Mouse (Mus musculus) telencephalon, adult 2 months (tissue): ENCODE measurements around the gene Smco2.
A peak's percentile ranks its signal among the peaks of the same experiment; 100 is the strongest.

Experiments
- DNase-seq: peaks from one replicate; pipeline ENCODE4 v3.0.0-alpha.2; 2011; ENCODE audit warnings: low read depth, low spot score

The Smco2 gene

DNA sequence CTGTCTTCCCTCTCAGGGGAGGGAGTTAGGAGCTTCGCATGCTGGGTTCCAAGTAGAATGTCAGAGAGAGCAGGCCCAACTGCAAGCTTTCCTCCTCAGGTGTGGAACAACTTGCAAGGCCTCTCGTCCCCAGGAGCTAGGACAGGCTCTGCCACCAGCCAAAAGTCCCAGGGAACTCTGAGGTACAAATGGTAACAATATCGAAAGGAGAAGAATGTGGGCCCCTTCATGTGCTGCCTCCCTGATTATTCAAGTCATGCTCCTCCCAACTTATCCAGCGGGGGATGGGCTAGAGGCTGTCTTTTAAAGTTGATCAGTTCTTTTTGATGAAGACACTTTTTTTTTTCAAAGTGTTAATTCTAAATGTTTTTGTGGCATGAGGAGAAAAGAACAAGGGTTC, at the start of gene Smco2:
Smco2 (plus strand) TSS at position 55 of the 400 bp plus-strand sequence.
- DNase-seq, result no peak

DNA sequence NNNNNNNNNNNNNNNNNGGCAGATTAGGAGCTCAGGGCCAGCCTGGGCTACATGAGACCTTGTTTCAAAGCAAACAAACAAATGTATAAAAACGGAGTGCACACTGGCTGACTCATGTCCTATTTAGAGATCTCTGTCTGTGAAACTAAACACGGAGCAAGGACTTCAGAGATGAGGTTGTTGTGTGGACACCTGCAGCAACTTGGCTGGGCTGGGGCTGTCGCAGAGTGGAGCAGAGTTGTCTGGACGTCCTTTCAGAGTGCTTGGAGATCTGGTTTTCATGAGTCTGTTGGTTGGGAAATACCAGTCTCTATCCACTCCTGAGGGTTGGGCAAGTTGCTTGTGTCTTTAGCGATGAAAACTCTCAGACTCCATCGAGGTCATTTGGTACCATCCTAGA, 39.9 kb upstream of the Smco2 start:
- DNase-seq, result no peak

DNA sequence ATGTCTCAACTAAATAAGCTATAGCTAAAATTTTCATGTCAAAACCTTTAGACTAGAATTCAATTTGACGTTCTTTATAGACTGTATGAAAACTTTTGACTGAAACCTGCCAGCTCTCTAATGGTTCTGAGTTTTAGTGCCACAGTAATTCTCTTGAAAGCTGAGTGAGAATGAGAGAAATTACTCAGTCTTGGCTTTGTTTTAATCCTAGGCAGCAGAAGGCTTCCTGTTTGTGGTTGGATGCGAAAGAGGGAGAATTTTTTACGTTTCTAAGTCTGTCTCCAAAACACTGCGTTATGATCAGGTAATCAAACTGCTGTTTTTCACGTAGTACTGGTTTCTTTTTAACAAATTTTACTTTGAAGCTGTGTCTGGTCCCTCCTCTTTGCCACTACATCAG, 36.9 kb upstream of the Smco2 start:
- DNase-seq, result no peak

DNA sequence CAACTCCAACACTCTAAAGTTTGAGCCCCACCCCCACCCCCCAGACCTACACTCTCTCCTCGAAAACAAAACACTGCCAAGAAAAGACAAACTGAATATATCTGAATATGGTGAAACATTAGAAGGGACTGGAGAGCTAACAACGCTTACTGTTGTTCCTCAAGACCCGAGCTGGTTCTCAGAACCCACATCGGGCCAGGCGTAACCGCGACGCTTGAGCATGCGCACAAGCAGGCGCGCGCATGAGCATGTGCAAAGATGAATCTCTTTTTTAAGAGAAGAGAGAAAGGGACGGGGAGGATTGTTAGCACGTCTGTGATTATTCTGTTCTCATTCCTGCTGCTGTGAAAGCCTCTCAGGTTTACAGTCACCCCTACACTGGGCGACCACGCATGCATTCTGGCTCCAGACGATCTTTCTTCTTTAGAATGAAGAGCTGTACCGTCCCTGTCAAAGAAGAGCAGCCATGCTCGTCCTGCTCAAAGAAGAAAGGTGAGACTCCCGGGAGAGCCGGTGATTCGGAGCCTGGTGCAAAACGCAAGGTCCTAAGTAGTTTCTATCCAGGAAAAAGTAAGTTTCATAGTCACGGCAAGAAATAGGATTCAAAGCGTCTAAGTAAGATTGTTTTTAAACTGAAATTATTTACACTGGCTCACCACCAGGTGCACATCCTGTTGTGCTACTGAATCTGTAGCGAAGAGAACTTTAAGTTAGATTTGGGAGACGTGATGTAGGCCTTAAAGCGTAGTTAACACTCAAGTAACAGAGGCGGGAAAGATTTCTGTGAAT, 29.5 kb upstream of the Smco2 start:
- no peak for DNase-seq

DNA sequence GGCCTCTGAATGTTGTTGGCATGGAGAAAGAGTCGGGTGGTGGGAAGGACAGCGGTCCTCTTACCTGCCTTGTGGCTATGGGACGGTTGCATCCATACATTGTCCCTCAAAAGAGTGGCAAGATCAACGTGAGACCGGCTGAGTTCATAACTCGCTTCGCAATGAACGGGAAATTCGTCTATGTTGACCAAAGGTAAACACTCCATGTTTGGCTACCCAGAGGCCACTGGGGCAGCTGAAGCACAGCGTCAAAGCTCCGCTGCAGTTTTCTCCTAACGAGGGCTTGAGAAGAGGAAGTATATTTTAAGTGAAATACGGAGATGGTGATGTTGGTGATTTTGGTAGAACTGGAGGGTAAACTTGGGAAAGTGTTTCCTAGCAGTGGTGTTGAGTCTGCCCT, 27.9 kb upstream of the Smco2 start:
- DNase-seq, result no peak

DNA sequence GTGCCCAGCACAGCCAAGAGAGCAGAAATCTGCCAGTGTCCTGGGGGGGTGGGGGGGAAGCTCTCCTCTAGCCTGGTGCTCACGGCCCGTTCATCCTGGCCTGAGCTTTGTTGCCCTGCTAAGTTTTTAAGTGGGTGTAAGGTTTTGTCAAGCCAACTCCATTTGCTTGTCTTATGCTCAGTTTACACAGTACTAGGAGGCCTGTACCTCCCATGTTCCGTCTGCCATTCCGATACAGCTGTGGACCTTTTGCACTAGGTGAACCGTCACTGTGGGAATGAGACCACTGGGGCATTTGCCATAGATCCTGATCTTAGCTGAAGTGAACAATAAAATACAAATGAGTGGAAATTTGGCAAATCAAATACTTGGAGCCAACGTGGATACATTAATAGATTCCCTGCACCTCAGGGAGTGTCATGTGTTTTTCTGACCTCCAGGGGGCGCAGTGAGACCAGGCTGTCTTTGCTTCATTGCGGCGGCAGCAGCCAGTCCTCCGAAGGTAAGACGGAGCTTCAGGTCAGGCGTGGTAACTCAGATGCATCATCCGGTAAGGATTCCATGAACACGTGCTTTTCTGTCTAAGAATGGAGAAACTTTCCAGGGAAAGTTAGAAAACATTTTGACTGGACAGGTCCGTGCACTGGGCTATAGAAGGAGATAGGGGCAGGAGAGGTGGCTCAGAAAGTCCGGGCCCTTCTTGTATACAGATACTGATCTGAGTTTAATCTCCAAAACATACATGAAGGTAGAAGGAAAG, 25.0 kb upstream of the Smco2 start:
- no peak for DNase-seq

DNA sequence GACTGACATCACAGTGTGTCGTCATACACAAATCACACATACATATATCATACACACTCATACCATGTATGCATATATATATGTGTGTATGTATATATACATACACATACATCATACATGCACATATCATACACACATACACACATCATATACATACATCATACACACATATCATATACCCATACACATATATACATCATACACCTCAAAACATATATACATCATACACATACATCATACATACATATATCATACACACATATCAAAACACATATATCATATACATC, 24.5 kb upstream of the Smco2 start:
- DNase-seq, result no peak

DNA sequence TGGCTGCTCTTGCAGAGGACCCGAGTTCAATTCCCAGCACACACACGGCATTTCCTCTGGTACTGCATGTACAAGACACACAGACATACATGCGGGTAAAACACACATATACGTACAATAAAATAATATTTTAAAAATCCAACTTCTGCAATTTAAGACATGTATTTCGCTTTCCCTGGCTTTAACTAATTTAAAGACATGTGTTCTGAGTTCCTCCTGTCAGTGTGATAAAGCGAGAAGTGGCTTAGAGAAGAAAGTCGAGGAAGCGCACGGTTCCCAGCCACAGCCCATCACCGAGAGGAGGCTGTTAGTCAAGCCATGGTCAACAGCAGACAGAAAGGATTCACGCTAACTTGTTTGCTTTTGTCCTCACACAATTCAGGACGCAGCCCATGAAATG, 18.6 kb upstream of the Smco2 start:
- DNase-seq, result no peak

DNA sequence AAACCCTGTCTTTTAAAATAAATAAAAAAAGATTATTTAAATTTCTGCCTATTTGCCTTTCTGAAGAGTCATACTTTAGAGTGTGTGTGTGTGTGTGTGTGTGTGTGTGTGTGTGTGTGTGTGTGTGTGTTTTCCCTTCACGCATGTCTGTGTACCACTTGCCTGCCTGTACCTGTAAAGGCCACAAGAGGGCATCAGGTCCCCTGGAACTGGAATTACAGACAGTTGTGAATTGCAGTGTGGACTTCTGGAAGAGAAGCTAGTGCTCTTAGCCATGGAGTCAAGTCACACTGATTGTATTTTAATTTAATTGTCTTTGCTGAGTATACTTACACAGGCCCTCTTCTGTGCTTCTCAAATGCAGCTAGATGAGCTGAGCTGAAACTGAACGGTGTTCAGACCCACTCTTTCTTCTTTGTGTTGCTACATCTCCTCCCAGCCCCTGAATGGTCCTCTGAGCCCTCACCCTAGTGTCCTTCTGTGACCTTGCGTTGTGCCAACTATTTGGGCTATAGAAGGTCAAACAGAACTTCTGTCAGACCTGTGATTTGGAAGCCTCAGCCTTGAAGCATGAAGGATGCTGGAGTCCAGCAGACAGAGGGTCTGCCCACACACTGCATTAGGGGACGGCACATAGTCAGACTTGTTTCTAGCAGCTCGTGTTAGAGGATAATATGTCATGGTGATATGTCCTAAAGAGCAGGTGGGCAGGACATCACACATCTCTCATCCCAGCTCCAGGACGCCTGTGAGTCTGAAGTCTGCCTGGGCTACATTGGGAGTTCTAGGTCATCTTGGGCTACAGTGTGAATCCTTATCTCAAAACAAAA, 16.2 kb upstream of the Smco2 start:
- peak; percentile 60 for DNase-seq

DNA sequence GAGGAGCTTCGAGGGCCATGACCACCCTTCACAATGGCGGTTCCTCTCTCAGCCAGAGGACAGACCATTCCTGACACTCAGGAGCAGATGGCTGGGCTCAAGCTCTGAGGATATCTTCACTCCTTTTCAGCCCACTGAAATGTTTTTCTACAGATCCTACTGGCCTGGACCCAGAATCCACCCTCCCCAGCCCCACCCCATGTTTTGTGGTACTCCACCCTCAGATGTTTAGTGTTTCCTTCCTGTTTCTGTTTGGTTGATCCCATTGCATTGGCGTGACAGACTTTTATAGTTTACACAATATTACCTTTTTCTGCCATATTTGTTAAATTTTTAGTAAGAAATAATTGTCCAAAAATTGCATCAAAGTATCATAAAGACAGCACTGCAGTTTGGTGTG, 15.6 kb upstream of the Smco2 start:
- no peak for DNase-seq

DNA sequence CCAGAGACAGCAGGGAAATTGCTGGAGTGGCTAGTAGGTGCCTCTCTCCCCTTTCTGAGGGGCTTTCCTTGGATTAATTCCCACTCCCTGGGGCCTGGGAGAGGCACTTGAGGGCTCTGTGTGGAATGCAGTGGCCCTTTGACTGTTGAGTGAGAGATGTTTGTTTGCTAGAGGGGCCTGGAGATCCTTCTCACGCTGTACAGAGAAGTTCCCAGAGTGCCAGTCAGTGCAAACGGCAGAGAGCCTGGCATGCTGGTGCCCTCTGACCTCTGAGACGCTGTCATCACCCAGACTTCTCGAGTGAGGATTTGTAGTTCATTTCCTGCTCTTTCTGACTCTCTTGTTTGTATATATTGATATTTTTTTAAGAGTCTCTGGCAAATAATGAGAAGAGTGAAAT, 14.1 kb upstream of the Smco2 start:
- no peak for DNase-seq

DNA sequence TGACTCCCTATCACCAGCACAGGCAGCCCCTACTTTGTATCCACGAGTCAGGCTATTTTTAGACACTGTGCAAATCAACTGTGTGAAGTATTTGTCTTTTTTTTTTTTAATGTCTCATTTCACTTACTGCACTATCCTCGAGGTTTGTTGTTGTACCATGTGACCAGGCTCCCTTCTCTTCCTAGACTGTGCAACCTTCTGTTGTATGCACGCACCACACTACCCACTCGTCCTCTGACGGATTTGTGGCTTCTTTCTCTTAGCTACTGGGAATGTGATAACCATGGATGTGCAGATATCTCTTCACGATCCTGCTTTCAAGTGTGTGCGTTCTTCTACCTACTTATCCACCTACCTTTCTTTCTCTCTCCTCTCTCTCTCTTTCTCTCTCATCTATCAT, 12.6 kb upstream of the Smco2 start:
- no peak for DNase-seq

DNA sequence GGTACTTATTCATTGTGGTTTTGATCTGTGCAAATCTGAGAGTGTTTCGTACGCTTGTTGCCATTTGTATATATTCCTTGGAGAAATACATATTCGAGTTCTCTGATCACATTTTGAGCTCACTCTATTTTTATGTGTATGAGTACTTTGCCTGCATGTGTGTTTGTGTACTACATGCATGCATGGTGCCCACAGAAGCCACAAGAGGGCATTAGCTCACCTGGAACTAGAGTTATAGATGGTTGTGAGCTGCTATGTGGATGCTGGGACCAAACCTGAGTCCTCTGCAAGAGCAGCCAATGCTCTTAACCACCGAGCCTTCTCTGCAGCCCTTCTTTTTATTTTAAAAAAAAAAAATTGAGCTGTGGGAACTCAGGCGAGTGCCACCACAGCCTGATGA, 11.5 kb upstream of the Smco2 start:
- DNase-seq, result no peak

DNA sequence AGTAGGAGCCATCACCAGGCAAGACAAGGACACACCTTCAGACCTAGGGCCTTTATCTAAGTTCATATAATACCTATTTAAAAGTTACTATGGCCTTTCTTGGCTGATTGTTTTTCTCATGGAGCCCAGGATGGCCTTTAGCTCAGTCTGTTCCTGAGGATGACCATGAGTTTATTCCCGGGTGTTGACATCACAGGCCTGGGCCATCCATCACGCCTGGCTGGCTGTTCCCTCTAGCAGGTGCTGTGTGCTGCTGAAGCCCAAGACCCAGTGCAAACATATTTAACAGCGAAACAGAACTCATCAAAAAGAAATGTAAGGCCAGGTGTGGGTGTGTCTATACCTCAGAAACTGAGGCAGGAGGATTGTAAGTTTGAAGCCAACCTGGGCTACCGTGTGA, 11.0 kb upstream of the Smco2 start:
- DNase-seq, result no peak

DNA sequence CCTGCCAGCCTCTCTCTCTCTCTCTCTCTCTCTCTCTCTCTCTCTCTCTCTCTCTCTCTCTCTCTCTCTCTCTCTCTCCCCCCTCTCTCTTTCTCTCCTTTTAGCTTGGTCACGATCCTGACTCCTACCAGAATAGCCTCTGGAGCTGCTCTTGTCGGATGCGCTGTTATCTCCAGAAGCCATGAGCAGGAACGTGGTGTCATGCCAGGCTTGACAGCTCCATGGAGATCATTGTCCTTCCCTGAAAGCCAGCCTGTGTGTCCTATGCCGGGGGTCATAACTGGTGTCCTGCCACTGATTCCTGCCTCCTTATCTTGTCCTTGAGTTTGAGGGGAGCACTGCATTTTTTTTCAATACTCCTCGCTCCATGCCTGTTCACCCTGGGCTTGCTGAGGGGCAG, 5.0 kb upstream of the Smco2 start:
- DNase-seq, result no peak

DNA sequence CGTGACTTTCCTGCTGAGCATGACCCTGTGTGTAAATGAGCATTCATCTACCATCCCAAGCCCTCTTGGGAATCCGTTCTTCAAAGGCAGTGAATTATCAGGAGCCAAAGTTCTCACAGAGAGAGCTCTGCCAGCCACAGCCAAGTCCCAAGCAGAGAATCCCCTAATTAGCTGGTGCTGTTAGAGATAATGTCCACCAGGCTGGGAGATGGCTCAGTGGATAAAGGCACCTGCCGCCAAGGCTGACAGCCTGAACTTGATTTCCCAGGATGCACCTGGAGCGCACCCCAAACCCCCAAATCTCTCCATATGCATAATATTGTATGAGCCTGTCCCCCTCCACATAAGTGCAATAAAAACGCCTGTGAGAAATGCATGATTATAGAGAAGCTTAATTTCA, 4.6 kb upstream of the Smco2 start:
- DNase-seq, result no peak

DNA sequence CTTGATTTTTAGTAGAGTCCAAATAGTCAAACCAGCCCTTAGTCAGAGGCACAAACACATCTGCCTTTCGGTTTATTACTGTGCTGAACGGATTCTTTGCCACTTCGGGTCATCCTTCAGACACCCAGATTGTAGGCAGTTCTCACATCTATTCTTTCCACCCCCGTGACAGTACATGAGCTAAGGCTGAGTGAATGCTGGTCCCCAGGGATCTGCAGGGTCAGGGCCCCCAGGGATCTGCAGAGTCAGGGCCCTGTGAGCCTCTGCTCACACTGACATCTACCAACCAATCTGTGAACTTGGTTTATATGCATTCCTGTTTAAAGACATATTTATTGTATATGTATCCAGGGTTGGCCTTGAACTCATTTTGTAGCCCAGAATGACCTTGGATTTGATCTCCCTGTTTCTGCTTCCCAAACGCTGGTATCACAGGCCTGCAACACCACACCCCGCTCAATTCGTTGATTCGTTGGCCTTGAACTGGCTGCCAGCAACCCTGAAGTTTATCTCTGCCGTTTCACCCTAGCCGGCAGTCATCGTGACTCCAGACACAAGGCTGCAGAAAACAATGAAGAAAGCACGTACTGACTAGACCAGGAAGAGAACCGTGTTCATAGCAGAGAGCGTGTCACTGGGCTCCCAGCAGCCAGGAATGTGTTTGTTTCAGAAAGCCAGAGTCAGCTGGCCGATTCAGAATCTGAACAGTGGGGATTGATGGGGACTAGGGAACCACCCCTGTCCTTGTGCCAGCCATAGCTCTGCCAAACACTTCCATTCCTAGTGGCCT, 3.7 kb upstream of the Smco2 start:
- no peak for DNase-seq

DNA sequence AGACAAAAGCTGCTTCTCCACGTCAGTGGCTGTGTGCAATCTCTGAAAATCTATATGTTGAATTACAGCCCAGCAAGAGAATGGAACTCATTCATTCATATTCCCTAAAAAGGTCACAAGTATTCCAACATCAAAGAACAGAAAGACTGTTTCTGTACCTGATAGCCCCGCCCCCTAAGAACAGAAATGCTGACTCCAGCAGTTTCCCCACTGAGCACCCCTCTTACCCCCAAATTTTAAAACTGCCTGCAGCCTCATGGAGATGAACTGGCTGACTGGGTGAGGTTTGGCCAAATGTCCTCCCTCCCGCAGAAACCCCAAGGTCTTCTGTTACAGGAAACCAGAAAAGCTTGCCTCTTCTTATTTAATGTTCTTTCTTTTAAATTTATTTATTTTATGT, 2.5 kb upstream of the Smco2 start:
- DNase-seq, result no peak

DNA sequence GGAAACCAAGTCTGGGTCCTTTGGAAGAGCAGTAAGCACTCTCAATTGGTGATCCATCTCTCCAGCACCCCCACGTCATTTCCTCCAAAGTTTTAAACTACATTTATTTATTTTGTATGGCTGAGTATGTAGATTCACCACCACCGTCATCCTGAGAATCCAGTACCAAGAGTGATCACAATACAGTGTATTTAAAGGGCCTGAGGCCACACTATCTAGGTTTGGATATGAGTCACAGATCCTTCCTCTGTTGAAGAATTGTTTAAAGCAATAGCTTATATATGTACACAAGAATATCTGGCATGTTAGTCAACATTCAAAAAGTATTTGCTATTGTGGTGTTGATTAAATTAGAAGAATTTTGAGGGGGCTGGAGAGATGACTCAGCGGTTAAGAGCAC, 1.6 kb upstream of the Smco2 start:
- DNase-seq, result no peak

DNA sequence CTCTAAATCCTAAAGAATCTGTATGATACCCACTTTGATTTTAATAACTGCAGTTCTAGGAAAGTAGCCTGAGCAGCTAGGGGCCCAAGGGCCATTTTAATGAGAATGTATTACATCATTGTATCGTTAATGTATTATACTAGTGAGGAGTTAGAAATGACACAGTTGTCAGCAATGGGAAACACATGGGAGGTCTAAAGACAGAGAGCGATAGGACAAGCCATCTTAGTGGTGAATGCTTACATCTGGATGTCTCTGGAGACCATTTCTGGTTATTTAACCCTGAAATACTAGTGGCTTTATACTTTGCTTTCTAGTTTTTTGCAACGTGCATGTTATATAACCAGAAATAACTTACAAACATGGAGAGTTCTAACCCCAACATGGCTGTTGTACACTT, 2.0 kb downstream of the Smco2 start:
- DNase-seq, result no peak

DNA sequence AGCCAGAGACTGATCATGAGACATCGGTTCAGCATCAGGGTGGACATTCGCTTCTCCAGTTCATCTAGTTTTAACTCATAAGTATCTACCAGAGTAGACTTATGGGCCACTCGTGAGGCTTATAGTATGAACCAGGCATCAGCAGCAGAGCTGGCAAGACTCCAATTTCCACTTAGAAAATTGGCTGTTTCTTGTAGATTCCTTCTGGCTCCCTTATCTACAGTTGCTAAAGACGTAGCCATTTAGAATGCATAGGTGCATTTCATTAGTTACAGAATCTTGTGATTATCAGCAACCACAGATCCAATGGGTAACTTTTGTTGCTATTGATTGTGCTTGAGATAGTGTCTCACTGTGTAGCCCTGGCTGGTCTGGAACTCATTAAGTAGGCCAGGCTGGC, 2.8 kb downstream of the Smco2 start:
- DNase-seq, result no peak

DNA sequence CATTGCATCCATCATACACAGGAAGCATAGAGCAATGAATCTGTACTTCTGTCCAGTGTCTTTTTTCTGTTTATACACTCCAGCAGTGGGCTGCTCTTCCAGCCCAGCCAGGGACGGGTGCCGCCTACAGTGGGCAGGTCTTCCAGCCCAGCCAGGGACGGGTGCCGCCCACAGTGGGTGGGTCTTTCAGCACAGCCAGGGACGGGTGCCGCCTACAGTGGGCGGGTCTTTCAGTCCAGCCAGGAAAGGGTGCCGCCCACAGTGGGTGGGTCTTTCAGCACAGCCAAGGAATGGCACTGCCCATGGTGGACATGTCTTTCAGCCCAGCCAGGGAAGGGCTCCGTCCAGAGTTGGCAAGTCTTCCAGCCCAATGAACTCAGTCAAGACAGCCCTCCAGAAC, 5.3 kb downstream of the Smco2 start:
- DNase-seq, result no peak
